Mouse (Mus musculus) heart, embryonic 10.5 days (tissue): Measurements from ENCODE around the gene Prdm16. TPM values are rescaled to one million over a fixed set of nuclear protein-coding genes. Genes with fewer than 3 reads are reported as not detected.

Experiments
- DNase-seq: peaks from one replicate; pipeline ENCODE4 v3.0.0-alpha.2; 2017; ENCODE audit warnings: low spot score
- H3K27ac ChIP-seq: fragments of 300-500 bp; sonication (generic); 2 replicates; pipeline ENCODE4 v1.5.1; 2016; ENCODE audit warnings: mild to moderate bottlenecking
- H3K27me3 ChIP-seq: fragments of 300-500 bp; sonication (generic); 2 replicates; pipeline ENCODE4 v1.6.1; 2016; ENCODE audit warnings: mild to moderate bottlenecking; ENCODE audit not compliant: poor library complexity, insufficient read depth, severe bottlenecking
- H3K36me3 ChIP-seq: fragments of 300-500 bp; sonication (generic); 2 replicates; pipeline ENCODE4 v1.6.1; 2016; ENCODE audit warnings: mild to moderate bottlenecking, moderate library complexity
- H3K4me1 ChIP-seq: fragments of 300-500 bp; sonication (generic); 2 replicates; pipeline ENCODE4 v1.6.1; 2016; ENCODE audit warnings: mild to moderate bottlenecking
- H3K4me3 ChIP-seq: fragments of 300-500 bp; sonication (generic); 2 replicates; pipeline ENCODE4 v1.5.1; 2016; ENCODE audit warnings: mild to moderate bottlenecking, moderate library complexity
- H3K9me3 ChIP-seq: fragments of 300-500 bp; sonication (generic); 2 replicates; pipeline ENCODE4 v1.6.1; 2016; ENCODE audit warnings: mild to moderate bottlenecking, moderate library complexity
- WGBS: fragments of 180-500 bp; shearing (Covaris S2); methylation state at CpG from one replicate; pipeline ENCODE4 v1.1.7; 2016; 5-methylcytosine and 5-hydroxymethylcytosine counted together
- polyA plus RNA-seq: library from polyadenylated mRNA; unstranded; fragments of >200 nt; fragmentation: Nextera tagmentation; extraction: Ambion mirVana; gene quantifications from 2 replicates; pipeline ENCODE4 v1.2.1, GENCODE M21; 2016

Gene Prdm16
- polyA plus RNA-seq, 1 experiment from 2014 or later, result 13.9 TPM

DNA sequence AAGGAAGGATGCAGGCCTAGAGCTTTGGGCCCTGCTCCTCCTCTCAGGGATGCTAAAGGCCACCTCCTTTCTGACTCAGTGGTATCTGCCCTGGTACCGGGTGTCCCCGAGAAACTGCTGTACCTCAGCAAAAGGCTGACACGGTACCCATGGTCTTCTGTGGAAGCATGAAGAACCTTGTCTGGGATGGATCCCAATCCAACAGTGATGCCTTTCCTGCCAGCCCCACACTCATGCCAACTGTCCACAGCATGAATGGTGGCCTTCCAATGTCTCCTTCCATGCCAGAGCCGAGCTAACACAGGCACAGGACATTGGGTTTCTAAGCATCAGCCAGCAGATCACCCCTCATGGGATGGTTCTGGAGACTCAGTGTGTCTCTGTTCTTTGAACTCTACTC, 14.2 kb downstream of the Prdm16 start:
- Histone ChIP-seq H3K9me3 (no peaks in the 10 kb centered on the region), H3K4me1 (peaks cover 63% of the 10 kb centered on the region), H3K4me3 (no peak overlapping the region), H3K36me3 (no peaks in the 10 kb centered on the region), H3K27ac (no peak overlapping the region), H3K27me3 (peaks cover 74% of the 10 kb centered on the region)
- DNase-seq, result no peak
- 92% methylated on average over 4 of the region's 4 CpGs for WGBS

DNA sequence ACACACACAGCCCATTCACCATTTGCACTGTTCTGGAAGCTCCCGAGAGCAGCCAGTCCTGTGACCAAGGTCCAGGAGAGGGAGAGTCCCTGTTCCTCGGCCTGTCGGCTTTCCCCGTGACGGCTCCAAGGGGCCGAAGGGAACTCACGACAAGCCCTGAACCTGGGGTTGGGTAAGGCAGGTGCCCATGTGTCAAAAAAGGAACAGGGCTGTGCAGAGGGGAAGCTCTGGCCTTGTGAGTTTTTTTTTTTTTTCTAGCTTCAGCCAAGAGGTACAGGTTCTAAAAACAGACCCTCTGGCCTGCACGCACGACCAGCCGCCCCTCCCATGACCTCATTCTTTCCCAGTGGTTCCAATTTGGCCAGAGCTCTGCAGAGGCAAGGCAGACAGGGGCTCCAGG, 25.5 kb downstream of the Prdm16 start:
- no peak overlapping the region for H3K4me3 ChIP-seq
- H3K27me3 ChIP-seq, result peaks cover 31% of the 10 kb centered on the region
- H3K4me1 ChIP-seq, result peaks cover 18% of the 10 kb centered on the region
- 60% methylated on average over 10 of the region's 10 CpGs for WGBS
- peaks cover 7% of the 10 kb centered on the region for H3K36me3 ChIP-seq
- H3K9me3 ChIP-seq, result no peaks in the 10 kb centered on the region
- no peak for DNase-seq
- peak overlapping the region; percentile 74 for H3K27ac ChIP-seq

DNA sequence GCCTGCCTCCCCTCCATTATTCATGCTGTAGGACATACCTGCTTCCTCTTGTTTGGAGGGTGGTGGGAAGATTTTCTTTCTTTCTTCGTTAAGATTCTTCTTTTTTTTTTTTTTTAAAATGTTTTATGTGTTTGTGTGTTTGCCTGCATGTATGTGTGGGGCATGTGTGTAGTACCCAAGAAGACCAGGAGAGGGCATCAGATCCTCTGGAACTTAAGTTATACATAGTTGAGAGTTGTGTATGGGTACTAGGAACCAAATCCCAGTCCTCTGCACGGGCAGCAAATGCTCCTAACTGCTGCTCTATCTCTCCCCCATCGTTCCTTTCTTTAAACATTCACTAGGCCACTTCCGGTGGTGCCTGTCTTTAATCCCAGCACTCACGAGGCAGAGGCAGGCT, 28.9 kb downstream of the Prdm16 start:
- Histone ChIP-seq H3K4me1 (peaks cover 34% of the 10 kb centered on the region), H3K27ac (no peak overlapping the region), H3K36me3 (peaks cover 7% of the 10 kb centered on the region), H3K9me3 (no peaks in the 10 kb centered on the region), H3K4me3 (no peak overlapping the region), H3K27me3 (peaks cover 8% of the 10 kb centered on the region; the same call in 1 of the 2 replicates)
- no peak for DNase-seq
- WGBS, result 82% methylated on average over 5 of the region's 5 CpGs

DNA sequence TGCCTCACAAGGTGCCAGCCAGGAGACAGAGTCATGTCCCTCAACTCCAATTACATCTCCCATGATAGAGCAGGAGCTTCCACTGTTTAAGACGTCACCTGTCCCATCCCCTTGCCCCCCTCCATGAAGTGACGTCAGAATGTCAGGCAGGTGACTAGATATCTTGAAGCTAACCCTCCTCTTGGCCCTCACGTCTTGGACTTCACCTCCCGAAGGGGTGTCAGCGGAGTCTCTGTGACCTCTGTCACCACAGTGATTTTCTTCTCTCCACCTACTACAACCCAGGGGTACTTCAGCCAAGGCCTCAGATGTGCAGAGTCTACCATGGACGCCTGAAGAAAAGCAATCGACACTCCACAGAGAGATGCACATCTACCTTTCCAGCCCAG, 32.2 kb downstream of the Prdm16 start:
- H3K9me3 ChIP-seq, result no peaks in the 10 kb centered on the region
- H3K4me1 ChIP-seq, result peaks cover 29% of the 10 kb centered on the region
- no peak overlapping the region for H3K4me3 ChIP-seq
- WGBS, result 72% methylated on average over 7 of the region's 7 CpGs
- H3K36me3 ChIP-seq, result peaks cover 7% of the 10 kb centered on the region
- no peak overlapping the region for H3K27ac ChIP-seq
- peaks cover 33% of the 10 kb centered on the region for H3K27me3 ChIP-seq
- DNase-seq, result no peak

DNA sequence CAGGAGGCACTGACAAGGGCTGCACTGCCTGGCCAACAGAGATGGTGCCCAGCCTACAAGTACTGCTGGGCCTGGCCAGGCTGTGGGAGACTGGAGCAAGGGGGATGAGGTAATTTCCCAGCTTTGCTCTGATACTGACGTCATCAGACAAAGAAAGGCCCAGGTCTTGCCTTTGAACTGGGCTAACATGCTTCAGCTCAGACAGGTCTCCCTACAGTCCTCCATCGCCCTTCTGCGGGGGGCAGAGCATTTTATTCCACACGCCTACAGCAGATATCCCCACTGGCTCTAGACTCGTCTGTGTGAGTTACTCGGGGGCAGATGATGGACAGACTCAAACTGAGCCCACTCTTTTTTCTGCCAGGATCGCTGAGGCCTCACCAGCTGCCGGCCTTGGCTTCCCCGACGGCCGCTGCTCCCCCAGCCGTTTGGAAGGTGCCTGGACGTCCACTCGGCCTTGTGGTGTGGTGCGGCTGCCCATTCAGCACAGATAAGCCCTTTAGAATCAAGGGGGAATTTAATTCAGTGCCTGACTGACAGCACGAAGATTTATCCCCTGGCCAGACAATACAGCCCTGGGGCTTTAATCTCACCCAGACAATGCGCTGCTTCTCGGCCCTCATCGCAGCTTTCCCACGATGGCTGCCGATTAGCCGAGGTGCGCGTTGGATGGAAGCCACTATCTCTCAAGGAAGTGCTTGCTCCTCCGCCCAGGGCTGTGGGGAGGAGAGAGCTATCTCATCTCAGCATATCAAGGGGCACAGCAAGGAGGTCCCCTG, 32.8 kb downstream of the Prdm16 start:
- H3K36me3 ChIP-seq, result peaks cover 7% of the 10 kb centered on the region
- H3K9me3 ChIP-seq, result no peaks in the 10 kb centered on the region
- no peak for DNase-seq
- peaks cover 37% of the 10 kb centered on the region for H3K27me3 ChIP-seq
- H3K4me3 ChIP-seq, result no peak overlapping the region
- 47% methylated on average over 25 of the region's 25 CpGs for WGBS
- H3K4me1 ChIP-seq, result peaks cover 34% of the 10 kb centered on the region
- 0 out of 2 replicates have a peak overlapping the region, but pooled peaks have one; percentile 52 for H3K27ac ChIP-seq

DNA sequence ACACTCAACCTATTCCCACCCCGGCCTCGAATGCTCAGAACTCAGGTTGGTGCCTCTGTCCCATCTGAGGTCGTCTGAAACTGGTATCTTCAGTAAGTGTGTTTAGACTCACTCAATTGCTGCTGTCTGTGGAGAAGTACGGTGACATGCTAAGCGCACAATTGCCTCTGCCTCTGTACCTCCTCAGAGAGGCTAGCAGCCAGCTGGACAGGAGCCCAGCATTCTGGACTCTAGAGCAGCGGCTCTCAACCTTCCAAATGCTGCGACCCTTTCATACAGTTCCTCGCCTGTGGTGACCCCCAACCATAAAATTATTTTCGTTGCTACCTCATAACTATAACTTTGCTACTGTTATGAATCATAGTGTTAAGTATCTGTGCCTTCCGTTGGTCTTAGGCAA, 34.3 kb downstream of the Prdm16 start:
- no peak overlapping the region for H3K27ac ChIP-seq
- H3K4me1 ChIP-seq, result peaks cover 49% of the 10 kb centered on the region
- H3K27me3 ChIP-seq, result peaks cover 50% of the 10 kb centered on the region
- no peaks in the 10 kb centered on the region for H3K36me3 ChIP-seq
- WGBS, result 84% methylated on average over 10 of the region's 10 CpGs
- H3K9me3 ChIP-seq, result no peaks in the 10 kb centered on the region
- no peak overlapping the region for H3K4me3 ChIP-seq
- no peak for DNase-seq

DNA sequence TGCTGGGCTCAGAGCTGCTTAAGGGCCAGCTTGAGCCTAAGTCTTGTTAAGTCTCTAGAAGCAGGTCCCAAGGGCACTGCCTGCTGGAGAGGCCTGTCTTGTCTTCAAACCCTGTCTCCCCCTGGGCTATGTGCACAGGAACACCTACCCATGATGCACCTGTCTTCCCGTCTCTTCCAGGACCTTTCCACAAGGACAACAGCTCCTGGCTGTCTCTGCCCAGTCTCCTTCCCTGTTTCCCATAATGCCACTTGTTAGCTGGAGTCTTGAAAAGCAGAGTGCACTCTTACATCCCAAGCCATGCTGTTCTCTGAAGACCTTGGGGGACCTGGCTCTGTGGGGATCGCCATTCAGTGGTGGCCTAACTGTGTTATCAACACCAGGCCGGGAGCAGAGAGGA, 35.7 kb downstream of the Prdm16 start:
- H3K27ac ChIP-seq, result no peak overlapping the region
- DNase-seq, result no peak
- H3K9me3 ChIP-seq, result no peaks in the 10 kb centered on the region
- H3K36me3 ChIP-seq, result no peaks in the 10 kb centered on the region
- H3K4me3 ChIP-seq, result no peak overlapping the region
- peaks cover 52% of the 10 kb centered on the region for H3K27me3 ChIP-seq
- WGBS, result 58% methylated on average over 3 of the region's 3 CpGs
- peaks cover 61% of the 10 kb centered on the region for H3K4me1 ChIP-seq

DNA sequence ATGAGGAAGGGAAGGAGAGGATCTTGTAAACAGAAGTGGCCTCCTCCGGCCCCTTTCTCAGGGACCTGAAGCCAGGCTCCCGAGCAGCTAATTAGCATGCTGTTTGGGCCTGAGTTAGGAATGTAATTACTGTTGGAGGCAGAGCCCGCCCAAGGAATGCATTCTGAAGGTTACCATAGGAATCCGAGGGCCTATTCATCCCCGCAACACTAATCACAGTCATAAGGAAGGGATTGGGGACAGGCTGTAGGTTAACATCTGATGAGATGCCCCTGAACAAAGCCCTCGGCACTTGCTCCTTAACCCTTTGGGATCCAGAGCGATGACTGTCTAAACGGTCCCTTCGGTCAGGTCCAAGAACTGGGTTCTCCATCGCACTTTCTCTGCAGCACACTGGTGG, 36.7 kb downstream of the Prdm16 start:
- no peak overlapping the region for H3K4me3 ChIP-seq
- no peak overlapping the region for H3K27ac ChIP-seq
- DNase-seq, result no peak
- 43% methylated on average over 10 of the region's 10 CpGs for WGBS
- no peaks in the 10 kb centered on the region for H3K36me3 ChIP-seq
- peaks cover 58% of the 10 kb centered on the region for H3K27me3 ChIP-seq
- no peaks in the 10 kb centered on the region for H3K9me3 ChIP-seq
- H3K4me1 ChIP-seq, result peaks cover 66% of the 10 kb centered on the region

DNA sequence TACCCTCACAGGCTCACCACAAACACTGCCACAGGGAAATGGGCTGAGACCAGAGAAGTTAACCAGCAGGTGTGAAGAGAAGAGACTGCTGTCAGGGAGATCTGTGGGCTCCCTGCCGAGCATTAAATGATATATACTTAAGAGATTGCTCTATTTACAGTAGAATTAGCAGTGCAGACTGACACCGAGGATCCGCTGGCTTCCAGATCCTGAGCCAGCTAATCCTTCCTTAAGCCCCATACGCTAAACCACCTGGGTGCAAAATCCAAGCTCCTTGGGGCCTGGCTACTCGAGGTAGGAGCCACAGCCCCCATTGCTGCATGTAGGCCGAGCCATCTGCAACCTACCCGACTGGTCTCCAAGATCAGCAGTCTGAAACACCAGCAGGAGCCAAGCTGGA, 38.3 kb downstream of the Prdm16 start:
- Histone ChIP-seq H3K4me1 (peaks cover 70% of the 10 kb centered on the region), H3K27me3 (peaks cover 60% of the 10 kb centered on the region), H3K27ac (no peak overlapping the region), H3K4me3 (no peak overlapping the region), H3K36me3 (no peaks in the 10 kb centered on the region), H3K9me3 (no peaks in the 10 kb centered on the region)
- no peak for DNase-seq
- WGBS, result 48% methylated on average over 7 of the region's 7 CpGs

DNA sequence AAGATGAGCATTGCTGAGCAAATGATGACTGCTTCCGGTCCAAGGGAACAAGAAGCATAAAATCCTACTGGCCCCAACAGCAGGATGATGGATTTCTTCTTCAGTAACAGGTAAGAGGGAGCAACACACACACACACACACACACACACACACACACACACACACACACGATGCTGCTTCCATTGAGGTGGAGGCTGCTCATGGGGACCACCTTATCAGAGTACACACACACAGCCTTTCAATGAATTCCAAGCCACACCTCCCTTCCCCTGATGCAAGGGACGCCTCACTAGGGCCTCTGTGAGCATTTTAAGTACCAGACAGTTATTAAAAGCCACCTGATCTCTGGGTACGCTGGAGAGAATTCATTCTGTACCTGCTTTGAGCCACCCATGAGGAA, 39.9 kb downstream of the Prdm16 start:
- H3K27me3 ChIP-seq, result peaks cover 69% of the 10 kb centered on the region
- H3K4me1 ChIP-seq, result peaks cover 82% of the 10 kb centered on the region
- H3K4me3 ChIP-seq, result no peak overlapping the region
- H3K27ac ChIP-seq, result no peak overlapping the region
- no peaks in the 10 kb centered on the region for H3K36me3 ChIP-seq
- DNase-seq, result no peak
- H3K9me3 ChIP-seq, result no peaks in the 10 kb centered on the region
- 52% methylated on average over 4 of the region's 4 CpGs for WGBS

DNA sequence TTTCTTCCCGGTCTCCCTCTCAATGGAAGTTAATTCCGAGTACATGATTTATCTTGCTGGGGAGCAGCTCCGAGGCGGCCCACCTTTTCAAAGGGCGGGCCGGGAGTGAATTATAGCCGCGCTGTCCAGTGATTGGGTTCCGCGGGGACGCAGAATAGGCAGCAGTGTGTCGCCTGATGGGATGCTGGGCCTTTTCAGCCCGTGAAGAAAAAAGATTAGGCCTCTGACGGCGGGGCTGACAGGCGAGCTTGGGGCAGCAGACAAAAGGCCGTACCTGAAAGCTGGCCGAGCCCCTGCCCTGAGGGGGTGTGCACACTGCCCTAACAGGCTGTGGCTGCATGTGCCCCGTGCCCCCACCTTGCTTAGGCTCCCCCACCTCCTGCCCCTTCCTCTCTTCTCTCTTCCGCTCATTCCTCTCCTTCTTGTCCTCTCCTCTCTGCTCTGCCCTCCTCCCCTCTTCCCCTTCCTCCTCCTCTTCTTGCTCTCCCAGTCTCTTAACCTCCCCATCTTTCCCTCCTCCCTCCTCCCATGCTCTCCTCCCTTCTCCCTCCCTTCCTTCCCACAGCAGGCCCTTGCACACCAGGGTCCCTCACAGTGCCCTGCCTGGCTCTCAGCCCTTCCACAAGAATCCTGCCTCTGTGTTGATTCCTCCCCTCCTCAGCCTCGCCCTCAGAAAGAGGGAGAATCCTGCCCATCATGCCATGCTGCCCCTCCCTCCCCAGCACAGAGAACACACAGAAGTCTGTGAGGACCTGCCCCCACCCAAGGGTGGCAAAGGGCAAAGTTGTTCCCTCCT, 41.7 kb downstream of the Prdm16 start:
- 25% methylated on average over 21 of the region's 21 CpGs for WGBS
- H3K27ac ChIP-seq, result peak overlapping the region; percentile 72
- no peak for DNase-seq
- peak overlapping the region; percentile 13; the same call in 1 of the 2 replicates for H3K4me3 ChIP-seq
- H3K27me3 ChIP-seq, result peaks cover 56% of the 10 kb centered on the region
- H3K4me1 ChIP-seq, result peaks cover 84% of the 10 kb centered on the region
- no peaks in the 10 kb centered on the region for H3K36me3 ChIP-seq
- no peaks in the 10 kb centered on the region for H3K9me3 ChIP-seq

DNA sequence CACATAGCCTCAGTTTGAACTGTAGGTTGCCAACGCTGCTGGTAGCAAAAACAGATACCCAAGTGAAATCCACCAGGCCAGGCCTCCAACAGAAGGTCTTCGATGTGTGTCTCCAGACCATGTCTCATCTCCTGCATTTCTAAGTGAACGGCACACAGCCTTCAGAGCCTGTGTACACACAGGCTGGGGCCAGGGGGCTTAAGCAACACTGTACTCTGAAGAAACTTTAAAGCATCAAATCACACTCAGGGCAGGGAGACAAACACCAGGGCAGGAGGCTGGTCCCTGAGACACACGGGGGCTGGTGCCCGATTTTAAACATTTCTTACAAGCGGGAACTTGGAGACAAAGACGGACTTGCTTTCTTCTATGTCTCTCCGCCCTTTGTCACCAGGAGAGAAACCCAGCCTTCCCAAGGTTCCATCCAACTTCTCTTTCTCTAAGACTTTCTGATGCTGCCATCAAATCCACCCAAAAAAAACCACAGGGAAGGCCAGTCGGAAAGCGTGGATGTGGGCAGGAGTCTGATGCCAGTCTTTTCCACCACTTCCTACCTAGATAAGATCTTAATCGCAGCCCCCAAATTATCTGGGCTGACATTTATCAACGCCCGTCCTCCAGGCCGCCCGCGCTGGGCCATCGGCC, 42.4 kb downstream of the Prdm16 start:
- Histone ChIP-seq H3K27me3 (peaks cover 54% of the 10 kb centered on the region), H3K4me1 (peaks cover 79% of the 10 kb centered on the region), H3K9me3 (no peaks in the 10 kb centered on the region), H3K27ac (peak overlapping the region; percentile 72; the same call in 1 of the 2 replicates), H3K4me3 (peak overlapping the region; percentile 13; the same call in 1 of the 2 replicates), H3K36me3 (no peaks in the 10 kb centered on the region)
- 65% methylated on average over 17 of the region's 17 CpGs for WGBS
- no peak for DNase-seq

DNA sequence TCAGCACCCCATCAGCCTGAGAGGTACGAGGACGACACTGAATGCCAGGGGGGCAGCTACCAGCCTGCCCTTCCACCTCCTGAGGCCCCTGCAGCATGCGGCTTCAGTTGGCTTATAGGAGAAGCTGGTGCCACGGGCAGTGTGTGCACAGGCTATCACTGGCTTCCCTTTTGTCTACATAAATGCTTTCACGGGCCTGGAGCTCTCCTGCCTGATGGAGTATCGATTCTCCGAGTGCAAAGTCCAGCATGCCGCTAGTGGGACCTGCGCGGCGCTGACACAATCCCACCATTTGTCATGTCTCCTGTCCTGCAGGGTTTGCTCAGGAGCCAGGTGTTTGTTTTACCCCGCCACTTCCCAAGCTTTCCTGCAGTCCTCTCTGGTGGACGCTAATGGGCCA, 44.1 kb downstream of the Prdm16 start:
- H3K36me3 ChIP-seq, result no peaks in the 10 kb centered on the region
- 51% methylated on average over 13 of the region's 13 CpGs for WGBS
- no peak for DNase-seq
- no peak overlapping the region for H3K4me3 ChIP-seq
- H3K27ac ChIP-seq, result peak overlapping the region; percentile 39; the same call in 1 of the 2 replicates
- peaks cover 47% of the 10 kb centered on the region for H3K27me3 ChIP-seq
- peaks cover 80% of the 10 kb centered on the region for H3K4me1 ChIP-seq
- no peaks in the 10 kb centered on the region for H3K9me3 ChIP-seq
